Mouse (Mus musculus): ENCODE data around the gene Pip5k1b. TPM values are rescaled to one million over a fixed set of nuclear protein-coding genes. Genes with fewer than 3 reads are reported as not detected.

The Pip5k1b gene
- polyA plus RNA-seq, 1 experiment from 2014 or later = 4.4 TPM

DNA sequence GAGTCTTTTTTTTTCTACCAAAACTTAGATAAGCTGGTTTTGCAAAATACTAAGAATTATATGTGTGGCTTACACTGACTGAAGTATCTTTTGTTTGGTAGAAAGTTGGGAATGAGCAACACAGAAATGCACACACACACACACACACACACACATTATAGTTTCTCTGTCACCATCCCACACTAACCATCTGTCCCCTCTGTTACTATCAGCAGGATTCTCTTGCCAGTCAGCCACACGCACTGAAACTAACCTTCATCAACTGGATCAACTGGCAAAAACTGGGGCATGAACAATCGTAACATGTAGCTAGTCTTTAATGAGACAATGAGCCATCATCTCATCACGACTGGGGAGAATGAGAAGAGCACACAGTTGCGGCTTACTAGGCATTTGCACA is 187.9 kb downstream of the Pip5k1b start:
- no peak overlapping the region for H3K9ac ChIP-seq (replicated peaks)
- H3K4me3 ChIP-seq (ENCODE audit: low read depth, low read length) = no peak overlapping the region
- H3K4me2 ChIP-seq (ENCODE audit: low read depth, low read length) = no peak overlapping the region
- TF ChIP-seq CTCF (IDR thresholded peaks at IDR 0.05; ENCODE audit: low read depth) (no peak), EP300 (IDR thresholded peaks at IDR 0.05; ENCODE audit: low read depth) (no peak)
- DNase-seq = no peak
- H3K27me3 ChIP-seq (ENCODE audit: insufficient read depth, low read length) = no peaks in the 10 kb centered on the region
- no peaks in the 10 kb centered on the region for H3K9me3 ChIP-seq (ENCODE audit: low read length)
- no peaks in the 10 kb centered on the region for H3K36me3 ChIP-seq (replicated peaks; ENCODE audit: insufficient read depth, low read length)
- H3K27ac ChIP-seq (ENCODE audit: low read depth) = no peak overlapping the region
- ATAC-seq = no peak
- no peaks in the 10 kb centered on the region for H3K4me1 ChIP-seq (ENCODE audit: insufficient read depth)
- 82% methylated on average over 4 of the region's 4 CpGs for WGBS (ENCODE audit: insufficient replicate concordance)

DNA sequence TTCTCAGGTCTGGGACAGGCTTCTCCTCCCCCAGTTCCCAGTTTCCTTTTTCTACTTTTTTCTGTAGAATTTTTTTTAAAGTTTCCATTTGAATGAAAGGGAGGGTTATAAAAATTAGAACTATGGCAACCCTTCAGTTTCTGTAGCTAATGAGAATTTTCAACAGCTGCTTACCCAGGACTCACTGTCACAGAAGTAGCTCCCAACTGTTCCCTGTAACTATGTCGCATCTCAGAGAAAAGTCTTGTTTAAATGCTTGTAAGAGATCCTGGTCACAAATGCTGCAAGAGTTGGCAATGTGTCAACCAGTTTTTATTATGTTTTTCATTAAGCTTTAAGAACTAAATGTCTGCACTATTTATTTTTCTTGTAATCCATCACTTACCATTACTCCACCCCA is 188.9 kb downstream of the Pip5k1b start:
- Histone ChIP-seq H3K36me3 (replicated peaks; ENCODE audit: insufficient read depth, low read length) (no peaks in the 10 kb centered on the region), H3K4me2 (ENCODE audit: low read depth, low read length) (no peak overlapping the region), H3K9ac (replicated peaks) (no peak overlapping the region), H3K4me1 (ENCODE audit: insufficient read depth) (no peaks in the 10 kb centered on the region), H3K9me3 (ENCODE audit: low read length) (no peaks in the 10 kb centered on the region), H3K27me3 (ENCODE audit: insufficient read depth, low read length) (no peaks in the 10 kb centered on the region), H3K4me3 (ENCODE audit: low read depth, low read length) (no peak overlapping the region), H3K27ac (ENCODE audit: low read depth) (no peak overlapping the region)
- ATAC-seq = no peak
- DNase-seq = no peak
- WGBS (ENCODE audit: insufficient replicate concordance) = 77% methylated on average over 1 of the region's 1 CpGs
- TF ChIP-seq EP300 (IDR thresholded peaks at IDR 0.05; ENCODE audit: low read depth) (no peak), CTCF (IDR thresholded peaks at IDR 0.05; ENCODE audit: low read depth) (no peak)

DNA sequence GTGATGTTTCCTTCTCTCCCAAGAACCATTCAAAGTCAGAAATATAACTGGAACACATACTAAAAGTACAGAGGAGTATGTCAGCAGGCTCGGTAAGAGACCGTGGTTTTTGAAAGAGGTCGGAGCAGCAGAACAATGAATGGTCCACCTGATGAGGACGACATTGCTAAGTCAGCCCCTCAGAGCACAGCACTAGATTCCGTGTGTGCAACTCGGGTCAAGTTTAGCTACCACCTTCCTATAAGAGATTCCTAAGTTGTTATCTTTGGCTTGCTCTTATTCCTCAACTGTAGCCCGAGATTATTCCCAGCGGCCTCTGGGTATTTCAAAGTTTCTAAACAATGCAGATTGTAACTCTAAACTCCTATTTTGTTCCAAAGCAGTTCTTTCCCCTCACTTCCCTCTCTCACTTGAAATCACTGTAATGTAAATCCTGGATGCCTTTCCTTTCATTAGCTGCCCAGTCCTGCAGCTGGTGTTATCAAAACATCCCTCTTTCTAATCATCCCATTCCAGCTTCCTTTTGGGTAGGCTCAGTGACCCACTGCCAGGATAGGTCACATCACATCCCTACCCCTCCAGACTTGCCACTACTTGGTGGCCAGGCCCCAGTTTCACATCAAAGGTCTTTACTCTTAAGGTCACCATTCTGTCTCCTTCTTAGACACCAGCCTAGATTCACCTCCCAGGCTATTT is 192.9 kb downstream of the Pip5k1b start:
- no peak overlapping the region for H3K4me2 ChIP-seq (ENCODE audit: low read depth, low read length)
- WGBS (ENCODE audit: insufficient replicate concordance) = 62% methylated on average over 8 of the region's 8 CpGs
- H3K4me3 ChIP-seq (ENCODE audit: low read depth, low read length) = no peak overlapping the region
- DNase-seq (no peak), ATAC-seq (no peak)
- H3K9ac ChIP-seq (replicated peaks) = no peak overlapping the region
- H3K27ac ChIP-seq (ENCODE audit: low read depth) = no peak overlapping the region
- H3K4me1 ChIP-seq (ENCODE audit: insufficient read depth) = no peaks in the 10 kb centered on the region
- no peaks in the 10 kb centered on the region for H3K36me3 ChIP-seq (replicated peaks; ENCODE audit: insufficient read depth, low read length)
- H3K27me3 ChIP-seq (ENCODE audit: insufficient read depth, low read length) = no peaks in the 10 kb centered on the region
- TF ChIP-seq CTCF (IDR thresholded peaks at IDR 0.05; ENCODE audit: low read depth) = no peak
- no peak for TF ChIP-seq EP300 (IDR thresholded peaks at IDR 0.05; ENCODE audit: low read depth)
- no peaks in the 10 kb centered on the region for H3K9me3 ChIP-seq (ENCODE audit: low read length)

DNA sequence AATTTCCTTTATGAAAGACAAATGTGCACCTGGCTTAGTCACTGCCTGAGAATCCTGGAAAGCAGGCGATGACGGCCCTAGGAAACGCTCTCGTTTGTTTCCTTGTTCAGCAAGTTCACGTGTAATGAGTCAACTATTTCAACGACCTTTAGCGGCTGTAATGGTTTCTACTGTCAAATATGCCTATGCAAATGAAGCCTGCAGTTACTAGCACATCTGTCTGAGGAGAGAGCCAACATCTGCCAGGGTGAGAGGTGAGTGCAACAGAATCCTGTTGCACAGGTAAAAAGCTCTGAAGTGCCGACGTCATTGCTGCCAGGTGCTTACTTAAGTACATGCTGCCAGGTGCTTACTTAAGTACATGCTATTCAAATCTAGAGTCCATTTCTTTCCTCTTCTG is 196.4 kb downstream of the Pip5k1b start:
- WGBS (ENCODE audit: insufficient replicate concordance) = 83% methylated on average over 9 of the region's 9 CpGs
- no peak for ATAC-seq

DNA sequence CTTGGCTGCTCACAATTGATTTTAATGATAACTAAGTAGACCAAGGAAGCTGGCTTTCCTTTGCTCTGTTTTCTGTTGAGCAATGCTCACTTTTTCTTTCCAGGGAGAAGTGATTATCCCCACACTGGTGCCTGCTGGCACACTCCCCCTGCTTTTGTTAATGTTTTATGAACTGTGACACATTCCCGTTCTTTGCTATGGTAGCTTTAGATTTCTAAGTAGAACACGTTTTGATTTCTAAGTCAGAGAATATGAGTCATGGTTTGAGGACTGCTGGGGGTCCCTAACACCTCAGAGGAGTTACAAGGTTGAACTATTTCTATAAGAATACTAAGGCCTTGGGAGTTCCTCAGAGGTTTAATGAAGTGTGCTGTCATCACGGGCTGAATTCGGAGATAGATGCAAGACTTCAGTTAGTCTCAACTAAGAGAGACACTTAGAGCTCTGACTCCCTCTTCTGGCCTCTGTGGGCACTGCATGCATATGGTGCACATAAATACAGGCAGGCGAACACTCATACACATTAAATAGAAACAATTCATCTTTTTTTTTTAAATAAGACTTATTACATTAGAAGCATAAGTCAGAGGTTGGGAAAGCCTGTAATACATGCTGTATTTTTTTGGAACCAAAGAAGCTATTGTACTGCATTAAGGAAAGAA is 203.2 kb downstream of the Pip5k1b start:
- Histone ChIP-seq H3K27ac (ENCODE audit: low read depth) (no peak overlapping the region), H3K9me3 (ENCODE audit: low read length) (no peaks in the 10 kb centered on the region), H3K4me1 (ENCODE audit: insufficient read depth) (no peaks in the 10 kb centered on the region), H3K4me3 (ENCODE audit: low read depth, low read length) (no peak overlapping the region), H3K36me3 (replicated peaks; ENCODE audit: insufficient read depth, low read length) (no peaks in the 10 kb centered on the region), H3K4me2 (ENCODE audit: low read depth, low read length) (no peak overlapping the region), H3K27me3 (ENCODE audit: insufficient read depth, low read length) (no peaks in the 10 kb centered on the region), H3K9ac (replicated peaks) (no peak overlapping the region)
- no peak for ATAC-seq
- TF ChIP-seq CTCF (IDR thresholded peaks at IDR 0.05; ENCODE audit: low read depth) = no peak
- TF ChIP-seq EP300 (IDR thresholded peaks at IDR 0.05; ENCODE audit: low read depth) = no peak
- no peak for DNase-seq
- 86% methylated on average over 5 of the region's 5 CpGs for WGBS (ENCODE audit: insufficient replicate concordance)

More for the DNA sequence above, 196.4 kb downstream of the Pip5k1b start:
- H3K36me3 ChIP-seq (replicated peaks; ENCODE audit: insufficient read depth, low read length) = no peaks in the 10 kb centered on the region
- H3K4me2 ChIP-seq (ENCODE audit: low read depth, low read length) = no peak overlapping the region
- no peaks in the 10 kb centered on the region for H3K4me1 ChIP-seq (ENCODE audit: insufficient read depth)
- no peak overlapping the region for H3K4me3 ChIP-seq (ENCODE audit: low read depth, low read length)
- TF ChIP-seq CTCF (IDR thresholded peaks at IDR 0.05; ENCODE audit: low read depth) (no peak), EP300 (IDR thresholded peaks at IDR 0.05; ENCODE audit: low read depth) (no peak)
- H3K9me3 ChIP-seq (ENCODE audit: low read length) = no peaks in the 10 kb centered on the region
- H3K27ac ChIP-seq (ENCODE audit: low read depth) = no peak overlapping the region
- no peaks in the 10 kb centered on the region for H3K27me3 ChIP-seq (ENCODE audit: insufficient read depth, low read length)
- no peak for DNase-seq
- H3K9ac ChIP-seq (replicated peaks) = no peak overlapping the region

DNA sequence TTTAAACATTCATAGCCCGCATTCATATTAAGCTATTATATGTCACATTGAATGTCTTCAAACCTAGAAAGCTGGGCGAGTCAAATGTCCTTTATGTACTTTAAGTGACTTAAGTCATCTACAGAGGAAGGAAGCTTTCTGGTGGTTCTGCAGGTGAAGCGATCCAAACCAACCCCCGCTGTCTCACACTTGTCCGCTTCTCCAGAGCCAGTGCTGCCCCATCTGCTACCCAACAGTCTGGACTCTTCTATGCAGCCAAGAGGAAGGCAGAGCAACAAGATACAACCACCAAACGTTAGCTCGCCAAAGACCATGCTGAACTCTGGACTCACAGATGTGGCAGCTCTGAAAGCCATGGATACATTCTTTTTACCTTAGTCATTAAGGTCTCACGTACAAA is 211.2 kb downstream of the Pip5k1b start:
- Histone ChIP-seq H3K27ac (ENCODE audit: low read depth) (no peak overlapping the region), H3K9me3 (ENCODE audit: low read length) (no peaks in the 10 kb centered on the region), H3K4me3 (ENCODE audit: low read depth, low read length) (no peak overlapping the region), H3K4me2 (ENCODE audit: low read depth, low read length) (no peak overlapping the region), H3K4me1 (ENCODE audit: insufficient read depth) (no peaks in the 10 kb centered on the region), H3K27me3 (ENCODE audit: insufficient read depth, low read length) (no peaks in the 10 kb centered on the region), H3K9ac (replicated peaks) (no peak overlapping the region), H3K36me3 (replicated peaks; ENCODE audit: insufficient read depth, low read length) (no peaks in the 10 kb centered on the region)
- WGBS (ENCODE audit: insufficient replicate concordance) = 86% methylated on average over 8 of the region's 8 CpGs
- ATAC-seq = no peak
- DNase-seq = no peak
- TF ChIP-seq EP300 (IDR thresholded peaks at IDR 0.05; ENCODE audit: low read depth) = no peak
- no peak for TF ChIP-seq CTCF (IDR thresholded peaks at IDR 0.05; ENCODE audit: low read depth)
